Mouse (Mus musculus): ENCODE data around the gene Csn1s1. TPM values are rescaled to one million over a fixed set of nuclear protein-coding genes. Genes with fewer than 3 reads are reported as not detected.

Csn1s1 gene
- not detected in 2 replicates for total RNA-seq (2015; ENCODE audit: low replicate concordance)
- total RNA-seq (2017; ENCODE audit: low replicate concordance): not detected in 2 replicates

GRCm38 (mm10) chr5:87665908-87666307 lies at the start of gene Csn1s1:
Csn1s1 (plus strand) TSS chr5:87666208.
- ATAC-seq (replicated peaks; ENCODE audit: low FRiP score, poor library complexity, severe bottlenecking): no peak

GRCm38 (mm10) chr5:87622681-87623080 lies 43.3 kb upstream of the Csn1s1 start:
- ATAC-seq (replicated peaks; ENCODE audit: low FRiP score, poor library complexity, severe bottlenecking): no peak

- no peak for ATAC-seq (replicated peaks; ENCODE audit: low FRiP score, poor library complexity, severe bottlenecking)
These were observed 23.2 kb upstream of the Csn1s1 start for GRCm38 (mm10) chr5:87642787-87643186.

DNA sequence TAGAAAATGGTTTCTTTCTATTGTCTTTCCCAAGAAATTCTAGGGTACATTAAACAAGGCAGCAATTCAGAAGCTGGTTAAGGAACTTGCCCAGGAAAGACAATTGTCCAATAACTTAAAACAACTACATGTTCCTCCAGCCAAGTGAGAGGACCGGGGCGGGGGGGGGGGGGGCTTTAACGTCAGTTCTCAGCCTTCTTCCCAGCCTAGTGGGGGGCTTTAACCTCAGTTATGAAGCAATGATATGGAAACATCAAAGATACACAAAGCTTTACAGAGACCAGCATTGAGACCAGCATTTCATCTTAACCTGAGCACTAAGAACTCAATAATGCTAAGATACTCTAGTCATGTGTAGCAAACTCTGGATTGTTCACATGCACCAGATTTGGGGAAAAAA lies 33.5 kb downstream of the Csn1s1 start, which contains the start of gene Csn2:
Gene Csn2 (minus strand): TSS at position 101 of the 400 bp plus-strand sequence.
- no peak for ATAC-seq (replicated peaks; ENCODE audit: low FRiP score, poor library complexity, severe bottlenecking)

GRCm38 (mm10) chr5:87705891-87706290 lies 39.9 kb downstream of the Csn1s1 start:
- no peak for ATAC-seq (replicated peaks; ENCODE audit: low FRiP score, poor library complexity, severe bottlenecking)

Other genes with a start within 250 kb of the Csn1s1 start
- not detected in 2 replicates for gene Ugt2b38, start 242.0 kb upstream of the Csn1s1 start, total RNA-seq (2015; ENCODE audit: low replicate concordance)
- not detected in 2 replicates for gene Ugt2b38, start 242.0 kb upstream of the Csn1s1 start, total RNA-seq (2017; ENCODE audit: low replicate concordance)
- not detected in 2 replicates for gene Ugt2a2, start 183.9 kb upstream of the Csn1s1 start, total RNA-seq (2015; ENCODE audit: low replicate concordance)
- gene Ugt2a2, start 183.9 kb upstream of the Csn1s1 start, total RNA-seq (2017; ENCODE audit: low replicate concordance): not detected in 2 replicates
- gene Gm43638, start 179.4 kb upstream of the Csn1s1 start, total RNA-seq (2015; ENCODE audit: low replicate concordance): not detected in 2 replicates
- gene Gm43638, start 179.4 kb upstream of the Csn1s1 start, total RNA-seq (2017; ENCODE audit: low replicate concordance): not detected in 2 replicates
- not detected in 2 replicates for gene Ugt2a1, start 175.3 kb upstream of the Csn1s1 start, total RNA-seq (2015; ENCODE audit: low replicate concordance)
- not detected in 2 replicates for gene Ugt2a1, start 175.3 kb upstream of the Csn1s1 start, total RNA-seq (2017; ENCODE audit: low replicate concordance)
- gene Sult1b1, start 128.0 kb upstream of the Csn1s1 start, total RNA-seq (2015; ENCODE audit: low replicate concordance): not detected in 2 replicates
- gene Sult1b1, start 128.0 kb upstream of the Csn1s1 start, total RNA-seq (2017; ENCODE audit: low replicate concordance): not detected in 2 replicates
- not detected in 2 replicates for gene Sult1d1, start 97.2 kb upstream of the Csn1s1 start, total RNA-seq (2015; ENCODE audit: low replicate concordance)
- not detected in 2 replicates for gene Sult1d1, start 97.2 kb upstream of the Csn1s1 start, total RNA-seq (2017; ENCODE audit: low replicate concordance)
- gene Sult1e1, start 74.6 kb upstream of the Csn1s1 start, total RNA-seq (2015; ENCODE audit: low replicate concordance): not detected in 2 replicates
- gene Sult1e1, start 74.6 kb upstream of the Csn1s1 start, total RNA-seq (2017; ENCODE audit: low replicate concordance): not detected in 2 replicates
- not detected in 2 replicates for gene Csn2, start 33.4 kb downstream of the Csn1s1 start, total RNA-seq (2015; ENCODE audit: low replicate concordance)
- not detected in 2 replicates for gene Csn2, start 33.4 kb downstream of the Csn1s1 start, total RNA-seq (2017; ENCODE audit: low replicate concordance)
- not detected in 2 replicates for gene Csn1s2a, start 108.4 kb downstream of the Csn1s1 start, total RNA-seq (2015; ENCODE audit: low replicate concordance)
- not detected in 2 replicates for gene Csn1s2a, start 108.4 kb downstream of the Csn1s1 start, total RNA-seq (2017; ENCODE audit: low replicate concordance)
- not detected in 2 replicates for gene Csn1s2b, start 141.9 kb downstream of the Csn1s1 start, total RNA-seq (2015; ENCODE audit: low replicate concordance)
- gene Csn1s2b, start 141.9 kb downstream of the Csn1s1 start, total RNA-seq (2017; ENCODE audit: low replicate concordance): not detected in 2 replicates
- gene Prr27, start 159.5 kb downstream of the Csn1s1 start, total RNA-seq (2015; ENCODE audit: low replicate concordance): not detected in 2 replicates
- gene Prr27, start 159.5 kb downstream of the Csn1s1 start, total RNA-seq (2017; ENCODE audit: low replicate concordance): not detected in 2 replicates
- not detected in 2 replicates for gene Odam, start 218.8 kb downstream of the Csn1s1 start, total RNA-seq (2015; ENCODE audit: low replicate concordance)
- not detected in 2 replicates for gene Odam, start 218.8 kb downstream of the Csn1s1 start, total RNA-seq (2017; ENCODE audit: low replicate concordance)

All from erythroid progenitor cell, adult 5-6 weeks (primary cell).